Mouse (Mus musculus): ENCODE measurements around the gene Skp1a. TPM values are rescaled to one million over a fixed set of nuclear protein-coding genes. Genes with fewer than 3 reads are reported as not detected.

The Skp1a gene
- total RNA-seq, 2 experiments from 2014 or later = 362 to 376 TPM

DNA sequence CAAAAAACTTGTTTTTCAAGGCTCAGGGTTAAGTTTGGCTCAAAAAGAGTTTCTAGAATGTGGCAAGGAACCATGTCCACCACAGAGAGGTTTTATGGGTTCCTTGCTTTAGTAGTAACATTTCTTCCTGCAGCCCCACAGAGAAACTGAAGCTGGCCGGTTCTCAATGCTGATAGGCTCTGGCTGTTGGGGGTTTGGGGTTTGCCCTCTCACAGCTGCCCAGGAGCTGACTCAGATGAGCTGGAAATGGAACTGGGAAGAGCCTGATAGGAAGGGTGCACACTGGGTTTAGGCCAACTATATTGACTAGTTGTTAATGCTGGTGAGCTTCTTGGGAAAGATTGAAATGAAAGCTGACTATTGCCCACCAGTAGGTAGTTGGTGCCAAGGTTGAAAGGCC is 20.9 kb downstream of the Skp1a start:
- DNase-seq (ENCODE audit: low spot score in 2 of 2) = no peak

GRCm38 (mm10) chr11:52253674-52254375 is 22.0 kb downstream of the Skp1a start:
- no peak for DNase-seq (ENCODE audit: low spot score in 2 of 2)

DNA sequence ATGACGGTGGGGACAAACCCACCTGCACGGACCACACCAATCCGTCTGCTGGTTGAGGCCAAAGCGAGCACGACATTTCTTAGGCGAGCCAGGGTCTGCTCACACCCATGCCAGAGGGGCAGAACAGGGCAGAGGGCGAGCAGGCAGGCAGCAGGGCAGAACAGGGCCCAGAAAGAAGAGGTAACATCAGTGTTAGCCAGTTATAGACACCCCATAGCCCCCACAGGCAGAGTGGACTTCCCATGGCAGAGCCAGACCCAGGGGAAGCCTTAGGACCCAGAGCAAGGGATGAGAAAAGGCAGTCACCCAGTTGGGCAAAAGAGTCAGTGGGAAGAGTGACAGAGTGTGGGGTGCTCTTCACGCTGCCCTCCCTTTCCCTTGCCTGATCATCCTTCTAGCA is 23.3 kb downstream of the Skp1a start:
- DNase-seq (ENCODE audit: low spot score in 2 of 2) = no peak

DNA sequence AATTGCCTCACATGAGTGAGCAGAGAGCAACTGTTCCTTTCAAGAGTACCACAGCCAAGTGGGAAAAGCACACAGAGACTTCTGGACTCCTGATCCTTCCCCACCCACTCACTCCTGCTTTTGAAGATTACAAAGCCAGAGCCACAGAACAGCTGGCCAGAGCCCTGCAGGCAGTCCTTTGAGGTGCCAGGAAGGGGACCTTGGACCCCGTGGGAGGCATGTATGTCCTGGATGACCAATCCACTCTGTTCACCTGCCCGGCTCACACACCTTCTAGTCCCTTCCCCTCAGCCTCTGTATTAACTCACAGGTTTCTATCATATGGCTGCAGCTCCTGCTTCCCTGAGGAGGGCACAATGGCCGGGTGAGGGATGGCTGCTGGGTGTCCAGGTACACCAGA is 25.6 kb downstream of the Skp1a start:
- no peak for DNase-seq (ENCODE audit: low spot score in 2 of 2)

- DNase-seq (ENCODE audit: low spot score in 2 of 2) = no peak
Observed at GRCm38 (mm10) chr11:52258711-52259110, 26.9 kb downstream of the Skp1a start.

DNA sequence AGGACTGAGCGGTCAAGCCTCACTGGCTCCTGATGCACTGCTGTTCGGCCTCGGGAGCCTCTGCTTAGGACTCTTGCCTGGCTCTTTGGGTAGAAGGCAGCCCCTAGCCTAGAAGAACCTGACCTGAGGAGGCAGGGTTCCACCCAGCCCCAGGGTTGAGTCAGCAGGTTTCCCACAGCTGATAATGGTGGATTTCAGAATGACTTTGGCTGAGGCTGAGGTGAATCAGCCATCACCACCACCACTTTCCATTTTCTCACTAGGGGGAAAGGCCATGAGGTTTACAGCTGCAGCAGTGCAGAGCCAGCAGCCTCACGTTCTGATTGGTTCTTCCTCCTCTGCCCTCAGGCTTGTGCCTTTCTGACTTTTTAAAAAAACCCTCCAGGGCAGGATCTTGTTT is 29.1 kb downstream of the Skp1a start:
- DNase-seq (ENCODE audit: low spot score in 2 of 2) = no peak

DNA sequence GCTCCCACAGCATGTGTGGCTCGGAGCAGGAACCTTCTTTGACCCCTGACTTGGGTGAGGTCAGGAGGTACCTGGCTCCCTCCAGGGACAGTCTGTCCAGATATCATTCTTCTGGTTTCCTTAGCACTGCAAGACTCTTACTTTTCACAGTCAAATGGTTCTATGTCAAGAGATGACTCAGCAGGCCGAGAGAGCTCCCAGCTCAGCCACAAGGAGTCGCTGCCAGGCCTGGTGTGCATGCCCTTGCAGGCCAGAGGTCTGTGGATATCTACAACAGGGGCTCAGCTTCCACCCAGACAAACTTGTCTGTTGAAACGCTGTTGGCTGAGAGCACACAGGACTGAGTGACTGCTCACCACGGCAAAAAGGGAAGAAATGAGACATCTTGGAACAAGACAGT is 30.1 kb downstream of the Skp1a start:
- no peak for DNase-seq (ENCODE audit: low spot score in 2 of 2)

- no peak for DNase-seq (ENCODE audit: low spot score in 2 of 2)
Observed at GRCm38 (mm10) chr11:52262338-52262737, 30.5 kb downstream of the Skp1a start.

DNA sequence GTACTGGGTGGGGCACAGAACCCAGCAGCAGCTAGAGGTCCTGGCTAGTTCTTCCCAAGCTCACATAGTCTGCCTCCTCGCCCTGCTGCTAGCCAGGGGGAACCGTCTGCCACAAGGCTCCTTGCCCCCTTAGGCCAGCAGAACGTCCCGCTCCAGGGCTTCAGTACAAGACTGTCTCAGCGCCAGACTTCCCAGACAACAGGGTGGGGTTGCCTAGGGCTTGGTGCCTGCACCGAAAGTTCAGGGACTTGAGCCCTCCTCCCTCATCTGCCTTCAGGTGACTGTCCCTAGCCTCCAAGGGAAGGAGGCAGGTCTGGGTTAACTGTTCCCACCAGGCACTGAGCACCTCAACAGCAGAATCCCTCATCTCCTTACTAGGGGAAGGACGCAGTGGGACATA is 33.1 kb downstream of the Skp1a start:
- DNase-seq (ENCODE audit: low spot score in 2 of 2) = no peak

- DNase-seq (ENCODE audit: low spot score in 2 of 2) = no peak
Observed at GRCm38 (mm10) chr11:52265616-52266307, 34.0 kb downstream of the Skp1a start.

DNA sequence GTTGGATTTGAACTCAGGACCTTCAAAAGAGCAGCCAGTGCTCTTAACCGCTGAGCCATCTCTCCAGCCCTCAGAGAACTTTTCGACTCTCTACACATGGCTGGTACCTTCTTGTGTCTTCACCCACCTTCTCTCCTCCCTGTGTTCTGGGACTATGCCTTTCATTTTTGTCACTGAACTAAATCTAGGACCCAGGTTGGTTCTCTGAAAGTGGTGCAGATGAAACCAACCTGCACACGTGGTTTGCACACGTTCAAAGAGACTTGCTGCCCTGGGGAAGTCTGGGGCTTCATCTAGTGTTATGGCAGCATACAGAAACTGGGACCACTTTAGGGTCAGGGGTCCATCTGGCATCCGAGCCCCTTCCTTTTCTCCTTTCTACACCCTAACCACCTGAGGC is 35.5 kb downstream of the Skp1a start:
- no peak for DNase-seq (ENCODE audit: low spot score in 2 of 2)

DNA sequence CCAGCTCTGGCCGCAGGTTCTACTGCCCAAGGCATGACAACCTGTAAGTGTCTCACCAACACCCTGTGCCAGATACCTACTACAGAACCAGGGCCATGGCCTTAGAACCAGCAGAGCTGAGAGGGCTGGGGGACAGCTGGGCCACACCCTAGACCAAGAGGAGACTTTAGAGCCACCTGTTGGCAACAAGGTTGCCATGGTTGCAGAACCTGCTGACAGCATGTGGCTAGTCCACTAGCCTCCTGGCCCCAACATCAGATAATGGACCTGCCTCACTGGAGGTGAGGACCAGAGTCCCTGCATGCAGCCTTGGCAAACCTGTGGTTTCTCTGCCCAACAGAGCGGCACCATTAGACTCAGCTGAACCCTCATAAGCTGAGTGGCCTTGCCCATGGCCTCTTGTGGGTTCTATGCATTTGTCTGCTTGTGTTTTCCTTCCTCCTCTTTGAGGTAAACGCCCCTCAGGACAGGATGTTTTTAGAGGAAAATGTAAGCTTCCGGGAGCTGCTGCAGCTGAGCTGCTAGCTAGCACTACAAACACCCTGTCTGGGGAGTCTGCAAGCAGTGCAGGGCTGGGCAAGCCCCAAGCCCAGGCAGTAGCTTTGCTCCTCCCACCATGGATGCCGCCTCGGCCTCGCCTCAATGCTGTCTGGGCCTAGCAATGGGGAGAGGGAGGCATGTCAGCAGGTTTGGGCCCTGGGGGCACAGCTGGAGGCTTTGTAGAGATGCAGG is 36.5 kb downstream of the Skp1a start:
- DNase-seq (ENCODE audit: low spot score in 2 of 2) = no peak

GRCm38 (mm10) chr11:52269841-52270240 is 38.0 kb downstream of the Skp1a start:
- no peak for DNase-seq (ENCODE audit: low spot score in 2 of 2)

DNA sequence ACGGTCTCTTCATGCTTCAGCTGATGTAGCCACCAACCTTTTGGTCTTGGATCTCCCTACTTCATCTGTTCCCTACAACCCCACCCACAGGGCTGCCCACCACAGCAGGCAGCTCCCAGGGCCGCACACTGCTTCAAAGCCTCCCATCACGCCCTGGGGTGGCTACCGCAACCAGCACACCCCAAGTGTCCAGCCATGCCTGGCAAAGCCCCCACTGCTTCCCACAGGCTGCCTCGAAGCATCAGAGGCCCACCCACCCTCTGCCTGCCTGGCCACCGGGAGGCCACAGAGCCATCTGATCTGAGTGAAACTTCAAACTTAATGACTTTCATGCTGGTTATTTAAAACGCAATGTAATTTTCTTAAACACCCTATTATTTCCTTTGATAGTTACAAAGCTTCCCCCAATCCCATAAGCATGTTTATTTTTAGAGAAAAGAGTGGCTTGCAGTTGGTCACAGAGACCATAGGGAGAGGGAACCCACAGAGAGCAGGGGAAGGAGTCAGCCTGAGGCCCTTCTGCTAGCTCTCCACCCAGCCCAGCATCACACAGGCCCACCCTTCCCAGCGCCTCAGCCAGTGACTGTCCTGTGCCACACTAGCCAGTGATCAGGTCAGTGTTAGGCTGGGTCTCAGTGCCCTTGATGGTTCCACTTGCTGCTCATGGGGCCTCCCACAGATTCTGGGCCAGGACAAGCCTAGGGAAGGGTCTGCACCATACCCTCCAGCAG is 40.1 kb downstream of the Skp1a start:
- no peak for DNase-seq (ENCODE audit: low spot score in 2 of 2)

DNA sequence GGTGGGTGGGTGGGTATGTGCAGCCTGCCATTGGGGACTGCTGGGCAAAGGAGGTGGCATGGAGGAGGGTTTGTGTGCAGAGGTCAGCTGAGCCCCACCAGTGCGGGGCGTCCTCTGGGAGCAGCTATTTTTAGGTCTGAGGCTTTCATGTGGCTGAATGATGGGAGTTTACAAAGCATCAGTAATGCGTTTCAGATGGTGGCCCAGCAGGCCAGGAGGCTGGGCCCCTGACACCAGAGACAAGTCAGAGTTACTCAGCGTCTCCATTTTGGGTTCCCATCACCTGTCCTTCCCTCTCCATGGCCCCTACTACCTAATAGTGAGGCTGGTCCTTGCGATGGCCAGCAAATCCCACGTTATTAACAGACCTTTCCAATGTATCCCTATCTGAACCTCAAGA is 40.8 kb downstream of the Skp1a start:
- DNase-seq (ENCODE audit: low spot score in 2 of 2) = no peak

DNA sequence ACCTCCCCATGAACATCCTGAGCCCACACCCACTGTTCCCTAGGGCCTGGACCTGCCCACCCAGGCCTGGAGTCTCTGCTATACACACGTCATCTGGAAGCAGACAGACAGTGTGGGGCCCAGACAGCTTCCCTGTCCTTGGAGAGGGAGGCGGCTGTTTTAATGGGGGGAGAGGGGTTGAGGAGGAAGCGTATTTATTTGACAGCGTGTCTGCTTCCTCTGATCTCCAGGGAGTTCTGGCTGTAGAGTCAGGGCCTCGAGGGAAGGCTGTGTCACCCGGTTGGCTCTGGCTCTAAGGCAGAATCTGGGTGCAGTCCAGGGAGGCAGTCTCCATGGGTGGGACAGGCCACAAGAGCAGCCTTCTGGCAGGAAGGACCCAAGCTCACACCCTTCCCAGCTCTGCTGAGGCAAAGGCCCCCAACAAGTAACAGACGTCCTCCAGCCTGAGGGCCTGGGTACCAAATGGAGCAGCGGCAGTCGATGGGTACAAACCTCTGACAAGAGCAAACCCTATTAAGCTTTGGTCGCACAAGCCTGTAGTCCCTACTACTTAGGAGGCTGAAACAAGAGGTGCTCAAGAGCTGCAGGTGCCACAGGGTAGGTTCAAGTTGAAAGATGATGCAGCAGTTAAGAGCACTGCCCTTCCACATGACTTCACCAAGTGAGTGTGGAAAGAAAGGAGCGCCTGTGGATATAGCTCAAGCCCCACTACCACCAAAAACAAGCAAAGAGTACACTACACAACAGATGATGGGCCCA is 41.6 kb downstream of the Skp1a start:
- no peak for DNase-seq (ENCODE audit: low spot score in 2 of 2)

GRCm38 (mm10) chr11:52273942-52274330 is 42.1 kb downstream of the Skp1a start:
- no peak for DNase-seq (ENCODE audit: low spot score in 2 of 2)

GRCm38 (mm10) chr11:52274456-52275112 is 42.8 kb downstream of the Skp1a start:
- DNase-seq (ENCODE audit: low spot score in 2 of 2) = no peak

- no peak for DNase-seq (ENCODE audit: low spot score in 2 of 2)
Observed at GRCm38 (mm10) chr11:52275366-52275765, 43.6 kb downstream of the Skp1a start.

GRCm38 (mm10) chr11:52275774-52276555 is 44.2 kb downstream of the Skp1a start:
- no peak for DNase-seq (ENCODE audit: low spot score in 2 of 2)
